Mouse (Mus musculus) retina, postnatal 7 days (tissue): Measurements from ENCODE around the gene Iqsec2.

ENCODE experiments used
- DNase-seq: peaks from one replicate; pipeline ENCODE4 v3.0.0-alpha.2; 2012; ENCODE audit warnings: low read depth, low spot score

Gene Iqsec2

GRCm38 (mm10) chrX:152244492-152245189 is 100.6 kb downstream of the Iqsec2 start:
- no peak for DNase-seq

GRCm38 (mm10) chrX:152271189-152271588 is 127.1 kb downstream of the Iqsec2 start:
- DNase-seq = no peak
